Mouse (Mus musculus): ENCODE data around the gene Leap2. TPM values are rescaled to one million over a fixed set of nuclear protein-coding genes. Genes with fewer than 3 reads are reported as not detected.

Leap2 gene
- total RNA-seq, 2 experiments from 2014 or later, result not detected

- TF ChIP-seq CTCF (conservative IDR thresholded peaks at IDR 0.05), result no peak
These were observed 30.1 kb upstream of the Leap2 start for GRCm38 (mm10) chr11:53453031-53453430.

GRCm38 (mm10) chr11:53452396-53452795 is 29.4 kb upstream of the Leap2 start:
- TF ChIP-seq CTCF (conservative IDR thresholded peaks at IDR 0.05), result no peak
- no peak overlapping the region for H3K4me3 ChIP-seq
- DNase-seq (ENCODE audit: low spot score in 2 of 2), result no peak
- no peak overlapping the region for H3K27ac ChIP-seq

More at GRCm38 (mm10) chr11:53453031-53453430, 30.1 kb upstream of the Leap2 start:
- Histone ChIP-seq H3K4me3 (no peak overlapping the region), H3K27ac (no peak overlapping the region)
- DNase-seq (ENCODE audit: low spot score in 2 of 2), result no peak

GRCm38 (mm10) chr11:53451361-53451760 is 28.4 kb upstream of the Leap2 start:
- Histone ChIP-seq H3K4me3 (no peak overlapping the region), H3K27ac (no peak overlapping the region)
- TF ChIP-seq CTCF (conservative IDR thresholded peaks at IDR 0.05), result no peak
- no peak for DNase-seq (ENCODE audit: low spot score in 2 of 2)

GRCm38 (mm10) chr11:53450070-53450705 is 27.2 kb upstream of the Leap2 start:
- Histone ChIP-seq H3K27ac (no peak overlapping the region), H3K4me3 (no peak overlapping the region)
- no peak for DNase-seq (ENCODE audit: low spot score in 2 of 2)
- no peak for TF ChIP-seq CTCF (conservative IDR thresholded peaks at IDR 0.05)

GRCm38 (mm10) chr11:53448529-53448928 is 25.6 kb upstream of the Leap2 start:
- Histone ChIP-seq H3K27ac (no peak overlapping the region), H3K4me3 (no peak overlapping the region)
- no peak for TF ChIP-seq CTCF (conservative IDR thresholded peaks at IDR 0.05)
- DNase-seq (ENCODE audit: low spot score in 2 of 2), result no peak

GRCm38 (mm10) chr11:53447996-53448395 is 25.0 kb upstream of the Leap2 start:
- DNase-seq (ENCODE audit: low spot score in 2 of 2), result no peak
- TF ChIP-seq CTCF (conservative IDR thresholded peaks at IDR 0.05), result no peak
- no peak overlapping the region for H3K27ac ChIP-seq
- no peak overlapping the region for H3K4me3 ChIP-seq

GRCm38 (mm10) chr11:53446183-53446582 is 23.2 kb upstream of the Leap2 start:
- Histone ChIP-seq H3K27ac (no peak overlapping the region), H3K4me3 (no peak overlapping the region)
- DNase-seq (ENCODE audit: low spot score in 2 of 2), result no peak
- TF ChIP-seq CTCF (conservative IDR thresholded peaks at IDR 0.05), result no peak

- DNase-seq (ENCODE audit: low spot score in 2 of 2), result no peak
- Histone ChIP-seq H3K27ac (no peak overlapping the region), H3K4me3 (no peak overlapping the region)
- no peak for TF ChIP-seq CTCF (conservative IDR thresholded peaks at IDR 0.05)
These were observed 22.6 kb upstream of the Leap2 start for GRCm38 (mm10) chr11:53445562-53445961.

- DNase-seq (ENCODE audit: low spot score in 2 of 2), result peak in 1 of 2 experiments; percentile 35
- Histone ChIP-seq H3K4me3 (no peak overlapping the region), H3K27ac (no peak overlapping the region)
- TF ChIP-seq CTCF (conservative IDR thresholded peaks at IDR 0.05), result peak; percentile 79
These were observed 20.9 kb upstream of the Leap2 start for GRCm38 (mm10) chr11:53443861-53444260.

- TF ChIP-seq CTCF (conservative IDR thresholded peaks at IDR 0.05), result no peak
These were observed 19.0 kb upstream of the Leap2 start for GRCm38 (mm10) chr11:53441921-53442320.

GRCm38 (mm10) chr11:53436338-53436737 is 13.4 kb upstream of the Leap2 start:
- Histone ChIP-seq H3K4me3 (no peak overlapping the region), H3K27ac (no peak overlapping the region)
- no peak for DNase-seq (ENCODE audit: low spot score in 2 of 2)
- TF ChIP-seq CTCF (conservative IDR thresholded peaks at IDR 0.05), result no peak

More at GRCm38 (mm10) chr11:53441921-53442320, 19.0 kb upstream of the Leap2 start:
- Histone ChIP-seq H3K27ac (no peak overlapping the region), H3K4me3 (no peak overlapping the region)
- no peak for DNase-seq (ENCODE audit: low spot score in 2 of 2)

GRCm38 (mm10) chr11:53435504-53435903 is 12.5 kb upstream of the Leap2 start:
- H3K27ac ChIP-seq, result no peak overlapping the region
- TF ChIP-seq CTCF (conservative IDR thresholded peaks at IDR 0.05), result no peak
- H3K4me3 ChIP-seq, result no peak overlapping the region
- no peak for DNase-seq (ENCODE audit: low spot score in 2 of 2)

- no peak for TF ChIP-seq CTCF (conservative IDR thresholded peaks at IDR 0.05)
- DNase-seq (ENCODE audit: low spot score in 2 of 2), result no peak
- no peak overlapping the region for H3K4me3 ChIP-seq
- H3K27ac ChIP-seq, result no peak overlapping the region
These were observed 10.1 kb upstream of the Leap2 start for GRCm38 (mm10) chr11:53433057-53433456.

- peak overlapping the region; percentile 94 for H3K27ac ChIP-seq
- TF ChIP-seq CTCF (conservative IDR thresholded peaks at IDR 0.05), result no peak
- peak overlapping the region; percentile 96 for H3K4me3 ChIP-seq
- DNase-seq (ENCODE audit: low spot score in 2 of 2), result no peak
These were observed 8.5 kb upstream of the Leap2 start for GRCm38 (mm10) chr11:53431347-53432056.
